Mouse (Mus musculus): ENCODE data around the gene Os9.
A peak's percentile ranks its signal among the peaks of the same experiment; 100 is the strongest.

The Os9 gene

DNA sequence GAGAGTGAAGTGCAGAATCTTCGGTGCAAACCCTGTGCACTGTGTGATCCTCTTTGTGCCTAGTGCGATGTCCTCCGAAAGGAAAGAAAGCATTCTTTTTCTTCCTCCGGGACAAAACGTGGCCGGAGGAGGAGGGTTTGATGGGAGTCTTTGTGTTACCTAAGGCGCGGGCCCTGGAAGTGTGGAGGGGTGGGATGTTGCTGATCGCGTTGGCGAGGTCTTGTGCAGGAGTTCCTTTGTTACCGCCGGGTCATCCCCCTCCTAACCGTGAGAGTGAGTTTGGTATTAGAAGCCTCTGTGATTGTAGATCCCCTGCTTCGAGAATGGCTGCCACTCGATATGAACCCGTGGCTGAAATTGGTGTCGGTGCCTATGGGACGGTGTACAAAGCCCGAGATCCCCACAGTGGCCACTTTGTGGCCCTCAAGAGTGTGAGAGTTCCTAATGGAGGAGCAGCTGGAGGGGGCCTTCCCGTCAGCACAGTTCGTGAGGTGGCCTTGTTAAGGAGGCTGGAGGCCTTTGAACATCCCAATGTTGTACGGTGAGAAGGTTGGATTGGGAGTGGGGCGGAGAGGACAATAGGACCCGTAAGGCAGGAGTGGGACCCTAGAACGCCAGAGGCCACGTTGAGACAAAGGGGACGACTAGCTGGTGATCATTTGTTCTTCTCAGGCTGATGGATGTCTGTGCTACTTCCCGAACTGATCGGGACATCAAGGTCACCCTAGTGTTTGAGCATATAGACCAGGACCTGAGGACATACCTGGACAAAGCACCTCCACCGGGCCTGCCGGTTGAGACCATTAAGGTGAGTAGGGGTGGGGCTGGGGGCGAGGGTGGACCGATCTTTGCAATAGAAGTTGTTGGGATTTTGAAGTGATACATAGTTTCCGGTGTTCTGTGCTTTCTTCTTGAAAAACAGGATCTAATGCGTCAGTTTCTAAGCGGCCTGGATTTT lies 56.7 kb downstream of the Os9 start:
- no peak for DNase-seq (ENCODE audit: low spot score in 2 of 2)

DNA sequence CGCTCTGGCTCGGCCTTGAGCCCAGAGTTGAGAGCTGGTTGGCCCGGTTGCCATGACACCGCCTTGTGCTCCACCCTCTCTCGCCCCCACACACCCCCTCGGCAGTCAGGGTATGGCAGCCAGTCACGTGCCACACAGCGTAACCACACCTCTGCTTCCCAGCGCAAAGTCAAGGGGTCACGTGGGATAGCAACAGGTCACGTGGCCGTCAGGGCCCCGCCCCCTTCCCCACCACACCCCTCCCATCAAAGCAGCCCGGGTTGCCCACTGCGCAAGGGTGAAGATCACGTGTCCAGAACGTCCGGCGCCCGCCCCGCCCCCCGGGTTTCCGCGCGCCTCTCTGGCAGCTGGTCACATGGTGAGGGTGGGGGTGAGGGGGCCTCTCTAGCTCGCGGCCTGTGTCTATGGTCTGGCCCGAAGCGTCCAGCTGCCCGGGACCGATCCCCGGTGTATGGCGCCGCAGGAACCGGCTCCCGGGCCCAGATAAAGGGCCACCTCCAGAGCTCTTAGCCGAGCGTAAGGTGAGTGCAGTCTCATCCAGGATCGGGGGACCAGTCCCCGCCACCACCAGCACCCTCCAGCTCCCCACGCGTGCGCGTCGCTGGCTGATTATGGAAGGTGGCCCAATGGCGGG lies 57.6 kb downstream of the Os9 start, which contains the start of gene Cdk4:
Gene Cdk4, plus strand, starts transcription at position 296 of the 634 bp plus-strand sequence.
- DNase-seq (ENCODE audit: low spot score in 2 of 2), result peak; percentile 99

DNA sequence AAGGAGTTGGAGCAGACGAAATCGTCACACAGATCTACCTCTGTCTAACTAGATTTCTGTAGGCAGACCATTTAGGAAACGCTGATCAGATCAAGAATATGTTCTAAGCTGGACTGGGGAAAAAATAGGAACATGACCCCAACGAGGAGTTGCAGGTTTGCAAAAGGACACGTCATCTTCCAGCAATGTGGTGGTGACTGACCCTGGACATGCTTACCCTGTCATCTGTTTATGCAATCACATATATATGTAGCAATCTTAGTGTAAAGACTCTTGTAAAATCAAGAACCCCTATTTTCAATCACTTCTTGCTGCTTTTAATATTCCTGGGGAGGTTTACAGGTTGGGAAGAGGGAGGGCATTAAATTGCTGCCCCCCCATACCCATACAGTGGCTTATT lies 58.4 kb downstream of the Os9 start:
- peak in 1 of 2 experiments; percentile 20 for DNase-seq (ENCODE audit: low spot score in 2 of 2)

DNA sequence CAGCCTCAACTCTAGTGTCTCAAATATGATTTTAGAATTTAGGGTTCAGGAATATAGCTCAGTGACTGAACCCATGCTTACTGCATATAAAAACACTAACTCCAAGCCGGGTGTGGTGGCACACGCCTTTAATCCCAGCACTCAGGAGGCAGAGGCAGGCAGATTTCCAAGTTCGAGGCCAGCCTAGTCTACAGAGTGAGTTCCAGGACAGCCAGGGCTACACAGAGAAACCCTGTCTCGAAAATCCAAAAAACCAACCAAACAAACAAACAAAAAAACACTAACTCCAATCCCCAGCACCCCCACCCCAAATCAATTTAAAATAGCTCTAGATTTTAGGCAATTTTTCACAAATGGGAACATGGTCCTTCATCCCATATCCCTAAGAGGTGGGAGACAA lies 58.8 kb downstream of the Os9 start:
- DNase-seq (ENCODE audit: low spot score in 2 of 2), result peak in 1 of 2 experiments; percentile 32

DNA sequence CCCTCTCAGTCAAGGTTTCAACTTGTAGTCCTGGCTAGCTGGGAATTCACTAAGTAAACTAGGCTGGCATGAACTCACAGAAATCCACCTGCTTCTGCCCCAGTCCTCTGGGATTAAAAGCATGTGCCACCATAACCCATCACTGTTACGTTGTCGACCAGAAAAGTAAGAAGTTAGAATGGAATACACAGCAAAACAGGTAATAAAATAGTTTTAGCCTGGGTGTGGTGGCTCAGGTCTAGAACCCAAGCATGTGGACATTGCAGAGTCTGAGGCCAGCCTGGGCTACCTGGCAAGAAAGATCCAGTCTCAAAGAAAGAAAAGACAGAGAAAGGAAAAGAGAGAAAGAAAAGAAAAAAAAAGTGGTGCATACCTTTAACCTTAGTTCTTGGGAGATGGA lies 59.4 kb downstream of the Os9 start:
- peak in 1 of 2 experiments; percentile 21 for DNase-seq (ENCODE audit: low spot score in 2 of 2)

DNA sequence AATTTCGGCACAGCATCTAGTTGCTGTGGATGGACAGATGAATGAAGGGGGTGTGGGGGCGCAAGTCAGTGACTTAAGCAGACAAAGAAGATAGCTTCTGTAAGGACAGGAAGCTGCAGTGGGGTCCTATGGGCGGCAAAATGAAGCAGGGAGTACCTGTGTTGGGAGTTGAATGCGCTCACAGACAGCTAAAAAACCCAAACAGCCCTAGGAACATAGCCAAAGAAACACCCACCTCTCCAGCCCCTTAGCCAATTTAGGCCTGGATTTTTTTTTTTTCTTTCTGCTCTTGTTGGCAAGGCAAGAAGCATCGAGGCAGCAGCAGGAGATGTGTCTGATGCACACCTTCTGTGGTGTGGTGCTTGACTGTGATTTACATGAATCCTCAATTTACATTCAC lies 59.8 kb downstream of the Os9 start:
- DNase-seq (ENCODE audit: low spot score in 2 of 2), result peak; percentile 45 to 64

DNA sequence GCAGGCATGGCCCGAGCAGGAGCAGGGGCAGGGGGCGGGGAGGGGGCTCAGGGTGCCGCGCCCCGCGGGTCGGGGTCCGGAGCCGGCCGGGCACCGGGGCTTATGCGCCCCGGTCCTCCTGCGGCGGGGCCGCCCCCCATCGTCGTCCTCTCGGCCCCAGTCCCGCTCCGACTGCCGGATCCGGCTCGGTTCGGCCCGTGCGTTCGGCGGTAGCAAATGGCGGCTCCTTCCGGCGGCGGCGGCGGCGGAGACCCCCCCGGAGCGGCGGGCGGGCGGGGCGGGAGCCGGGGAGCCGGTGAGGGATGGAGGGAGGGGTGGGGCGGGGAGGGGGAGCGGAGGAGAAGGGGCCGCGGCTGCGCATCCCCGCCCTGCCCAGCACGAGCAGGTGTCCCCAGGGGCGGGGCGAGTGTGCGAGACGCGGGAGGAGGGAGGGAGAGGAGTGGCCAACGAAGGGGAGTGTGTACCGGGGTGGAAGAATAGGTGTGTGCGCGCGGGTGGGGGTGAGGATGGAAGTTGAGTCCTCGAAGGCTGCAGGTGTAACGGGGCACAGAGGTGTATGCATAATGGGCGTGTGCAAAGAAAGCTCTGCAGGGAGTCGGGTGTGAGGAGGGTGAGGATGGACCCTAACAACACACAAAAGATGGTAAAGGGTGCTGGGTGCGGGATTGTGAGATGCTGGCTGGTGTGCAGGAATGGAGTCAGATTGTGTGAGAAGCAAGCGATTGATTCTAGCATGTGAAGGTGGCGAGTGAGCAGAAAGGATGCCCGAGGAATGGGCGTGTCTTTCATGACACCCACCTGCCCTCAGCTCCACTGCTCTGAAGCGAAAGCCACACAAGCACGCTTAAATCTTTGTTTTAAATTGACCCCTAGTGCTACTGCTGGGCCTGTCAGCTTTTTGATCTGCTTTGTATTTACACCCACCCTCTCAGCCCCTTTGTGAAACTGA lies 60.7 kb downstream of the Os9 start, which contains the start of gene March9:
Gene March9, minus strand, starts transcription at position 217 of the 949 bp plus-strand sequence.
- DNase-seq (ENCODE audit: low spot score in 2 of 2), result peak; percentile 90 to 91

DNA sequence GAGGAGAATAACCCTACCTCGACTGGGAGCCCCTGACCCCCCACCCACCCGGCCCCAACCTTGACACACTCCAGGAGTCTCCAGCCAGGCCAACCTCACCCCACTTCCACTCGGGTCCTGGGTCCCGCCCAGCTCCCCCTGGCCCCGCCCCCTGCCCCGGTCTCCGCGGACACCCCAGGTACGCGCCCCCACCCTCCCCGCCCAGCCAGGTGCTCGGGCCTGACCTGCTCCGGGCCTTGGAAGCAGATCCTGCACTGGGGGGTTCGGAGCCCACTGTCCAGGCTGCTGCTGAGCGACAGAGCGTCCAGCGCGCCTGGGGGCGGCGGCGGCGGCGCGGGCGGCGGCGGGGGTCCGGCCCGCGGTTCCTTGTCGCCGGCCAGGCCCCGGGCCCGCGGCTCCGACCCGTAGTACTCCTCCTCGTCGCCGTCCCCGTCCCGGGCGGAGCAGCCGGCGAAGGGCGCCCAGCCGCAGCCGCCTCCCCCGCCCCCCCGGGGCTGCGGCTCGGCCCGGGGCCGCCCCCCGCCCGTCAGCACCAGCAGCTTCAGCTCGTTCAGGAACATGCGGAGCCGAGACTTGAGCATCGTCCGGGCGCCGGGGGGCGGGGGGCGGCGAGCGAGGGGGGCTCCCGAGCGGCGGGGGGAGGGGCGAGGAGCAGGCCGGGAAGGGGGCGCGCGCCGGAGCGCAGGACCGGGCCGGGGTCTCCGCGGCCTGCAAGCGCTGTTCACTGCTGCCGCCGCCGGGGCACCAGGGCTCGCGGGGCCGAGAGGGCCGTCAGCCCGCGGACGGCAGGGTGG lies 61.6 kb downstream of the Os9 start:
- DNase-seq (ENCODE audit: low spot score in 2 of 2), result peak in 1 of 2 experiments; percentile 55

DNA sequence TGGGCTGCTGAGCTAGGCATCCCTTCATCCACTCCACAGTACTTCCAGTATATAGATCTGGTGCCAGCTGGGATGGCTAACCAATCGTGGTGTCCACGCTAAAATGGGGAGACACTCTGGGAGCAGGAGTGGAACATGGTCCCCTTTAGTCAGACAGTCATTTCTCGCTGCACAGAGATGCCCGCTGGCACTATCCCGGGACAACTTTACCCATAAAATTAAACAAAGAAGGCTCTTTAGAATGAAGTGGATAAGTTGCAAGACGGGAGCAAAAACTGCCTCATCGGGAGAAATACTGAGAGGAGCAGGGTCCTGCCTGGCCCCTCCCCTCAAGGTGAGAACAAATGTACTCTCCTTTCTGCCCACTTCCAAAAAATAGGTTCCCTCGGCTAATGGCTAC lies 62.2 kb downstream of the Os9 start:
- no peak for DNase-seq (ENCODE audit: low spot score in 2 of 2)

DNA sequence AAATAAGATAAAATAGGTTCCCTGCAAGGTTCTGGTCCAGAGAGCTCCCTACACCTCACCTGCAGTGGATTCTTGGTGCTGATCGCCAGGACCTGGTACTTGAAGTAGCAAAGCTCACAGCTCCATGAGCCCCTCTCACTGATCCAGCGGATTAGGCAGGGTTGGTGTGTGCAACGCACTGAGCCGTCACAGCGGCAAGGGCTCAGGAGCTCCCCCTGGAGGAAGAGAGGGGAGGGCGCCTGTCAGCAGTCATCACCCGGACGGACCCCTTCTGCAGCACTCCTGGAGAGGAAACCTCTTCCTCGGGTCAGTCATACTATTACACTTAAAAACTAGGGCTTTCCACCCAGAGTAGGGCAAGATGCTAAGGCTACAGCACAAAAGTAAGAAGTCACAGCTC lies 62.8 kb downstream of the Os9 start:
- DNase-seq (ENCODE audit: low spot score in 2 of 2), result peak; percentile 76 to 84

DNA sequence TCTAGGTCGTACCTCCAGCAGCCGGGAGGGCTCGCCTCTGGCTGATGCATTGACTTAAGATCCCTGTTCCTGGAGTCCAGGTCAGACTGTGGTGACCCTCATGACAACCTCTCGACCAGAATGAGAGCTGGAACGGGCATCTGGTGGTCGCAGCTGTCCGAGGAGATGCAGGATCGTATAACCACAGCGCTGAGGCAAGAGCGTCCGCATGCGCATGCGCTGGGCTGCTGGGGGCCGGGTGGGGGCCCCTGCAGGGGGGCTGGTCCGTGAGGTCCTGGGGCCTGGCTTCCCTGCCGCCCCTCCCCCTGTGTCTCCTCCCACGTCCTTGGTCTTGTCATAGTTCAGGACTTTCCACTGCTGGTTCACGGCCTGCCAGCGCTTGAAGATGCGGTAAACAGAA lies 64.4 kb downstream of the Os9 start:
- peak in 1 of 2 experiments; percentile 38 for DNase-seq (ENCODE audit: low spot score in 2 of 2)

DNA sequence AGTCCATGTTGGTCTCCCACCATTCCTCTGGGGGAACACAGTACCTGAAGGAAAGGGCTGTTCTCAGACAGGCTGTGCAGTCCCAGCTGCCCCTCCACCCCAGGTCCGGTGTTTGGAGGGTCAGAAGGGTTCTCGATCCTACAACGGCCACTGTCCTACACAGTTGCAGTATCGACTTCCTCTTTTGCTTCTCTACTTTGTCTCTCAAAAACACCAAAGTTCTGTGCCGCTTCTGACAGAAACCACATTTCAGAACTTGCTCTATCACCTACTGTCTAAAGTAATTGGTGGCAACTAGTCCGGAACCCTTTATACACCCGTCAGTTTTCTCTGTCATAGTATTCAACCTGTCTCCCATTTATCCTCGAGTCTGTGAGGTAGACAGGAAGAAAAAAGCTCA lies 65.5 kb downstream of the Os9 start:
- DNase-seq (ENCODE audit: low spot score in 2 of 2), result no peak

DNA sequence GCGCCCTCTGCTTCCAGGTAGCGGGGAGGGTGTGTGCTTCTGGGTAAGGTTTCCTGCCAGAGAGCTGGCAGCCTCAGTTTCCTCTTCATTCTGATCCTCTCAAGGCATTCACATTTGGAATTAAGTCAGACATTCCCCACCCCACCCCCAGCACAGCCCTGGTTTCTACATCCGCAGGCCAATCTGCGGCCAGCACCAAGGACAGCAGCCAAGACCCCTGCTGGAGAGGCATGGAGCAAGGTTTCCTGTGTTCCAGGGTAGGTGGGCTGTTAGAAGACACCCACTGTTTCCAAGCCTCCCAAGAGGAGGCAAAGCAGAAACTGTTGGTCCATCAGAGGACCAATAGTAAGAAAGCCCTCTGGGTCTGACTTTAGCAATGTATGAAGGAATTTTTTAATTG lies 66.3 kb downstream of the Os9 start:
- no peak for DNase-seq (ENCODE audit: low spot score in 2 of 2)

DNA sequence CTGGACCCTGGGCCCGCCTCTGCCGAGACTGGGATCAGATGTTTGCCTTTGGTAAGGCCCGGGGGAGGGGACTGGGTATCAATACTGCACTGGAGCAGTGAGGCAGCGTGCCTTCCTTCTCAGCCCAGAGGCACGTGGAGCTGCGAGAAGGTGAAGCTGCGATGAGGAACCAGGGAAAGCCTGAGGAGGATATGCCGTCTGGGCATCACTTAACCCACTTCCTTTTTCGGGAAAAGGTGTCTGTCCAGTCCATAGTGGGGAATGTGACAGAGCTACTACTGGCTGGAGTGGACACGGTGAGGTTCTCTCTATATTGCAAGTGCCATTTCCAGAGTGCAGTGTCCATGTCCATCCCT lies 70.8 kb downstream of the Os9 start:
- DNase-seq (ENCODE audit: low spot score in 2 of 2), result no peak

DNA sequence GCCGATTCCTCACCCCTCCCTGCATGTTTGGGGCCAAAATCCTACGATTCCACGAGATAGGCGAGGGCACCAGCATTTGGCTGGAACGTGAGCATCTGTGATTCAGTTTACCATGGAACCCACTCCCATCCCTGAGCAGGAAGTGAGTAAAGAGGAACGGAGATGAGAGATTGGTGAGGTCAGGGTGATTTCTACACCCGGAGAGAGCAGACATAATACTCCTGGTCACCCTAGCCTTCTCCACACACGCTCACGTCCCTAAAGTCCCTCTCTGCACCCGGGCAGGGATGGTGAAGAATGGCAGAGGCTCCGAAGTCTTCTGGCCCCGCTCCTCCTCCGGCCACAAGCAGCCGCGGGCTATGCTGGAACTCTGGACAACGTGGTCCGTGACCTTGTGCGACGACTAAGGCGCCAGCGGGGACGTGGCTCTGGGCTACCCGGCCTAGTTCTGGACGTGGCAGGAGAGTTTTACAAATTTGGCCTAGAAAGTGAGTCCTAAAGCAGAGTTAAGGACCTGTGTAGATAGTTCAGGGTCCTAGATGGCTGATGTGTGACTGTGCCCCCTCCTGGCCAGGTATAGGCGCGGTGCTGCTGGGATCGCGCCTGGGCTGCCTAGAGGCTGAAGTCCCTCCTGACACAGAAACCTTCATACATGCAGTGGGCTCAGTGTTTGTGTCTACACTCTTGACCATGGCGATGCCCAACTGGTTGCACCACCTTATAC lies 71.4 kb downstream of the Os9 start:
- DNase-seq (ENCODE audit: low spot score in 2 of 2), result no peak

DNA sequence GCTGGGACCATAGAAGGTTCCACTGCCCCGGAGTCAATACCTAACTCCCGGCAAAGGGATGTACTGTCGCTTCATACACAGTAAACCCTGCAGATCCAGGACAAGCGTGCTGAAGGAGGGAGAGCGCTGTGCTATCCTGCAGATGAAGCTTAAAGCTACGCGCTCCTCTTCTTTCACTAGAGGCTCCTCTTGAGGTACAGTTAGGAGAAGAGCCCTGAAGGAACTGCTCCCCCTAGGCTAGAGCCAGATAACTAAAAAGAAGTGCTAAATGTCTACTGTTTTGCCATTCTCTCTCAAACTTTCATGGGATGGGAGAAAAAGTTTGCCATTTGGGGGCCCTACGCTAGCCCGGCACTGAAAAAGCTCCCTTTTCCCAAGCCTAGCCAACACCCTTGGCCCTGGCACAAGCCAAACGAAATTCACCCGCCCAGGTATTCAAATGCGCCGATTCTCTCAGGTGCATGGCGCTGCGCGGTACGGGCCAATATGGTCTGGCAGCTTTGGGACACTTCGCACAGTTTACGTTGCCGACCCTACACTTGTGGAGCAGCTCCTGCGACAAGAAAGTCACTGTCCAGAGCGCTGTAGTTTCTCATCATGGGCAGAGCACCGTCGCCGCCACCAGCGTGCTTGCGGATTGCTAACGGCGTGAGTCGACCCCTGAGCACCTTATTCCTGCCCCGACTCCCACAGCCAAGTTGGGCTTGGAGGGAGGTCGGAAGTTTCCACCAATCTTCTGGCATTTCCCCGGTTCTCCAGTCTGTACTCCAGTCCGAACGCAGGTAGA lies 72.1 kb downstream of the Os9 start:
- DNase-seq (ENCODE audit: low spot score in 2 of 2), result no peak

DNA sequence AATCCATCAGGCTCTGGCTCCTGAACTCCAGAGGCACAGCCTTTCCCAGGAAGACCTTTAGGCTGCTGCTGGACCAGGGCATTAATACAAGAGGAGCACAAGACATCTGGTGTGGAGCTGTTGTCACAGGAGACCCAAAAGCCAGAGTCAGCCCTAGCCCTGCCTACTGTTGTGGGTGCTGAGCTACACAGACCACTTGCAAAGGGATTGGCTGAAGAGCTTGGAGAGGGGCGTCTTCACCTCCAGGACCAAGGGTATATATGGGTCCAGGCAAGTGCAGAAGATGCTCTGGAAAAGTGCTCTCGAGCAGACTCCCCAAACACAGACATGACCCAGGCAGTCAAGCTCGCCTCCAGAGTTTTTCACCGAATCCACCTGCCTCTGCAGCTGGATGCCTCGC lies 73.0 kb downstream of the Os9 start, which contains the start of gene Cyp27b1:
Gene Cyp27b1, plus strand, starts transcription at position 297 of the 400 bp plus-strand sequence.
- DNase-seq (ENCODE audit: low spot score in 2 of 2), result no peak
